15 mouse cellular contexts compared by ENCODE assay signal in the genomic region with DNA sequence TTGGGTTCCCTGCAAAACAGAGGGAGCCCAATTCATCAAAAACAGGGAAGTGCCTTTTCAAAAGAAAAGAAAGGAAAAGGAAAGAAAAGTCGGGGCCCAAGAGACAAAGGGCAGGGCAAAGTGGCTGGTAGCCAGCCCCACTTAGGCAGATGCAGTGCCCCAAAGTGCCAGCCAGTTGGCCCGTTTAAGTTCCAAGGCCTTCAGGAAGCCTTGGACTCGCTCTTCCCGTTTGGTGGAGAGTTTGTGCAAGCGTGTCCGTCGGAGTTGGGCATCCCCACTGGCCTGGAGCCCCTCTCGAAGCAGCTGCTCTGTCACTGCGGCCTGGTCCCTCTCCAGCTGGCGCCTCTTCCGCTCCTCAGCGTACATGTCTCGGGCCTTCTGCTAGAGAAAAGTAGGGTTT. TPM values are rescaled to one million over a fixed set of nuclear protein-coding genes. Genes with fewer than 3 reads are reported as not detected.
DNase-seq lines count a peak whose midpoint lies in the region; ATAC-seq lines count a peak whose summit lies in the region.
"Had no signal": no experiment of that assay in that cellular context is flagged by ENCODE, and none has a peak within 500 bp of the region (broad histone marks: within the 10 kb centered on the region; RNA-seq: fewer than 3 reads in every experiment).

No protein-coding gene starts in this region.

- no peak overlapping the region for H3K9ac ChIP-seq in hindbrain, embryonic 14.5 days
- H3K9ac ChIP-seq in neural tube, embryonic 15.5 days (replicated peaks): no peak overlapping the region

- H3K4me2 ChIP-seq in hindbrain, embryonic 14.5 days (replicated peaks): no peak overlapping the region
- no peak overlapping the region for H3K4me2 ChIP-seq in neural tube, embryonic 15.5 days

- 66% methylated on average over 13 of the region's 13 CpGs for WGBS in hindbrain, embryonic 14.5 days
- WGBS in neural tube, embryonic 15.5 days: 60% methylated on average over 13 of the region's 13 CpGs

- peak; percentile 72 to 79 for DNase-seq in cerebellum, postnatal 14 days
- peak; percentile 11 for DNase-seq in ovary, postnatal 36 days (ENCODE audit: low spot score)
- DNase-seq in ovary, postnatal 10 days (ENCODE audit: low spot score): no peak
- DNase-seq in hindbrain, embryonic 14.5 days (ENCODE audit: low spot score): no peak
- no peak for DNase-seq in heart, adult 9 months (ENCODE audit: low spot score in 2 of 2)
- DNase-seq: adrenal gland, postnatal 10 days; heart, postnatal 10 days; kidney, adult 18-20 months; right cerebral cortex, postnatal 25 days; thymus, postnatal 25 days had no signal

- H3K27ac ChIP-seq in hindbrain, embryonic 14.5 days: peak overlapping the region; percentile 97
- H3K27ac ChIP-seq in neural tube, embryonic 15.5 days (replicated peaks): peak overlapping the region; percentile 99
- H3K27ac ChIP-seq: macrophage had no signal

- no peaks in the 10 kb centered on the region for H3K27me3 ChIP-seq in hindbrain, embryonic 14.5 days (ENCODE audit: control insufficient read depth, insufficient read depth, low read length)
- no peaks in the 10 kb centered on the region for H3K27me3 ChIP-seq in neural tube, embryonic 15.5 days (replicated peaks)

- ATAC-seq in cerebellum, adult (ENCODE audit: insufficient number of reproducible peaks, low FRiP score, low TSS enrichment): no peak
- ATAC-seq in hindbrain, embryonic 14.5 days (ENCODE audit: low FRiP score): no peak
- ATAC-seq in neural tube, embryonic 15.5 days (ENCODE audit: low FRiP score): no peak
- ATAC-seq in monocyte, adult 5-6 weeks (replicated peaks; ENCODE audit: insufficient number of reproducible peaks, low FRiP score, low TSS enrichment, poor library complexity, severe bottlenecking): no peak

- H3K4me3 ChIP-seq in hindbrain, embryonic 14.5 days (replicated peaks; ENCODE audit: low read length): no peak overlapping the region
- H3K4me3 ChIP-seq in neural tube, embryonic 15.5 days (replicated peaks): no peak overlapping the region
- H3K4me3 ChIP-seq: erythroblast, embryonic 14.5 days had no signal

- peaks cover 23% of the 10 kb centered on the region; the same call in 1 of the 2 replicates for H3K36me3 ChIP-seq in hindbrain, embryonic 14.5 days (replicated peaks; ENCODE audit: control insufficient read depth, insufficient read depth)
- H3K36me3 ChIP-seq in neural tube, embryonic 15.5 days: peaks cover 10% of the 10 kb centered on the region

- H3K9me3 ChIP-seq in hindbrain, embryonic 14.5 days (ENCODE audit: control insufficient read depth, low read length): no peaks in the 10 kb centered on the region
- no peaks in the 10 kb centered on the region for H3K9me3 ChIP-seq in neural tube, embryonic 15.5 days (replicated peaks)

- peaks cover 33% of the 10 kb centered on the region for H3K4me1 ChIP-seq in hindbrain, embryonic 14.5 days (replicated peaks; ENCODE audit: control insufficient read depth, insufficient read depth, low read length)
- H3K4me1 ChIP-seq in neural tube, embryonic 15.5 days: peaks cover 37% of the 10 kb centered on the region

RNA-seq across cellular contexts. Expression of gene Hmgn2, which starts 2.4 kb away (rescaled TPM):
- 1,104 and 1,147 TPM in 2 replicates for polyA plus RNA-seq in hindbrain, embryonic 14.5 days (2014; fragmentation: Nextera tagmentation; extraction: Ambion mirVana)
- polyA plus RNA-seq in neural tube, embryonic 15.5 days (2015; fragmentation: Nextera tagmentation; extraction: Ambion mirVana): 921 and 1,163 TPM in 2 replicates
- 118 to 170 TPM (median 138 TPM) in 3 replicates for total RNA-seq in monocyte, adult 5-6 weeks (2017)

RNA-seq across cellular contexts. Expression of gene Dhdds, which starts 29.8 kb away (rescaled TPM):
- 49.3 and 49.6 TPM in 2 replicates for polyA plus RNA-seq in hindbrain, embryonic 14.5 days (2014; fragmentation: Nextera tagmentation; extraction: Ambion mirVana)
- polyA plus RNA-seq in neural tube, embryonic 15.5 days (2015; fragmentation: Nextera tagmentation; extraction: Ambion mirVana): 47.0 and 47.4 TPM in 2 replicates
- total RNA-seq in monocyte, adult 5-6 weeks (2017): 11.2 to 17.2 TPM (median 16.3 TPM) in 3 replicates

RNA-seq across cellular contexts. Expression of gene Lin28a, which starts 47.8 kb away (rescaled TPM):
- 0.13 and 0.27 TPM in 2 replicates for polyA plus RNA-seq in hindbrain, embryonic 14.5 days (2014; fragmentation: Nextera tagmentation; extraction: Ambion mirVana)
- 0.19 and 0.37 TPM in 2 replicates for polyA plus RNA-seq in neural tube, embryonic 15.5 days (2015; fragmentation: Nextera tagmentation; extraction: Ambion mirVana)
- total RNA-seq in monocyte, adult 5-6 weeks (2017): 0.19 TPM in 1 of 3 replicates, not detected in the others
- total RNA-seq: heart, postnatal 10 days had no signal
- polyA plus RNA-seq: erythroblast, embryonic 14.5 days; macrophage had no signal

Comparison
In these comparisons a context has a peak if more than half of its experiments do, and no peak if none do; other contexts are left out.
1. DNase-seq: peak in cerebellum, postnatal 14 days (2 of 2) and ovary, postnatal 36 days (single experiment); none in ovary, postnatal 10 days (single experiment), hindbrain, embryonic 14.5 days (single experiment) and heart, adult 9 months (0 of 2).